Mouse (Mus musculus) lung, adult 2 months (tissue): Measurements from ENCODE around the gene Plpp3.

Experiments used
- CTCF ChIP-seq: fragments of 200-500 bp; IDR thresholded peaks from 2 replicates; pipeline ENCODE4 v1.5.1; 2011; ENCODE audit warnings: mild to moderate bottlenecking, low read length, control low read depth; ENCODE audit not compliant: insufficient read depth
- POLR2A ChIP-seq: fragments of 200-500 bp; IDR thresholded peaks from 2 replicates; pipeline ENCODE4 v1.6.1; 2011; ENCODE audit warnings: low read depth, mild to moderate bottlenecking, control low read depth, low read length, borderline replicate concordance; ENCODE audit errors: extremely low read depth

DNA sequence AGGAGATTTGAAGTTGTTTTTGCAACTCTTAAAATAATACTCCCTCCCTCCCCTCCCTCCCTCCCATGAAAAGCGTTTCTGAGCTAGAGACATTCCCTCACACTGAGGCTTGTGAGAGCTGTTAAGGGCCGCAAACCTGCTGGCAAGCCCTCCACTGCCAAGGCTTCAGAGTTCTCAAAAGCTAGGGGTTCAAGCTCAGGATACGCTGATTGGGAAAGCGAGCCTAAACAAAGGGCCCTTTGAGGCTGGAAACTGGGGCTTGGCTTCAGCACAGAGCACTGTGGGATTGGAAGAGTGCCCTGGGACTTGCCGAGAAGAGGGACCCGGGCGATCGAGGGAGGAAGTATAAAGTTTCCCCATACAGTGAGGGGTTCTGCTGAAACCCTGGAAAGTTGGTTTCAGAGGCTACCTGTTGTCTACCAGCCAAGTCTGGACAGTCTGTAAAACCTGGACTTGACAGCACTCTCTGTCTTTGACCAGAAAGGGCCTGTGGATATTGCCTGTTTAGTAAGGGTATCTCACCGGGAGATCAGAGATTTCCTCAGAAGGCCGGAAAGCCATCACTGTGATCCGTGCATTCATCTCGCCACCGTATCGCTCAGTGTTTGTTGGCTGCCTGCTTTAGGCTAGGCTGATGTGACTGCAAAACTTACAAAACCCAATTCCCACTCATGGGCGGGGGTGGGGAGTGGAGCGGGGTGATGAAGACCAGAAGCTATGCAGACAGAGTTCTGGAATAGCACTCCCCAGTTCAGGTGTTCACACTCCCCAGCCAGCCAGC lies 18.3 kb downstream of the Plpp3 start:
- no peak for TF ChIP-seq CTCF
- TF ChIP-seq POLR2A = no peak
